Mouse (Mus musculus) lung, embryonic 15.5 days (tissue): Measurements from ENCODE around the gene Rabgap1l. TPM values are rescaled to one million over a fixed set of nuclear protein-coding genes. Genes with fewer than 3 reads are reported as not detected.

Experiments
- ATAC-seq: fragments of 200-750 bp; cut with Nextera tagmentation; 2 replicates; pipeline ENCODE4 v1.8.0; 2017; ENCODE audit warnings: moderate number of reproducible peaks, borderline replicate concordance; ENCODE audit not compliant: low FRiP score, low TSS enrichment; ENCODE audit errors: extremely low read depth
- H3K27ac ChIP-seq: fragments of 300-500 bp; sonication (generic); 2 replicates; pipeline ENCODE4 v1.5.1; 2015; ENCODE audit warnings: moderate library complexity, mild to moderate bottlenecking, inconsistent platforms
- H3K27me3 ChIP-seq: fragments of 300-500 bp; sonication (generic); 2 replicates; pipeline ENCODE4 v1.6.1; 2015; ENCODE audit warnings: inconsistent platforms
- H3K36me3 ChIP-seq: fragments of 300-500 bp; sonication (generic); 2 replicates; pipeline ENCODE4 v1.6.1; 2015; ENCODE audit warnings: inconsistent platforms
- H3K4me1 ChIP-seq: fragments of 300-500 bp; sonication (generic); 2 replicates; pipeline ENCODE4 v1.6.1; 2015; ENCODE audit warnings: inconsistent platforms
- H3K4me2 ChIP-seq: fragments of 300-500 bp; sonication (generic); 2 replicates; pipeline ENCODE4 v1.6.1; 2015; ENCODE audit warnings: inconsistent platforms, mild to moderate bottlenecking, moderate library complexity
- H3K4me3 ChIP-seq: fragments of 300-500 bp; sonication (generic); 2 replicates; pipeline ENCODE4 v1.5.1; 2015; ENCODE audit warnings: mild to moderate bottlenecking, inconsistent platforms
- H3K9ac ChIP-seq: fragments of 300-500 bp; sonication (generic); 2 replicates; pipeline ENCODE4 v1.6.1; 2015; ENCODE audit warnings: inconsistent platforms
- H3K9me3 ChIP-seq: fragments of 300-500 bp; sonication (generic); 2 replicates; pipeline ENCODE4 v1.6.1; 2016; ENCODE audit warnings: inconsistent platforms
- WGBS: fragments of 180-500 bp; shearing (Covaris S2); methylation state at CpG from one replicate; pipeline ENCODE4 v1.1.7; 2015; 5-methylcytosine and 5-hydroxymethylcytosine counted together
- polyA plus RNA-seq: library from polyadenylated mRNA; unstranded; fragments of >200 nt; fragmentation: Nextera tagmentation; extraction: Ambion mirVana; gene quantifications from 2 replicates; pipeline ENCODE4 v1.2.1, GENCODE M21; 2015

Gene Rabgap1l
- polyA plus RNA-seq = 22.7 and 24.0 TPM in 2 replicates

- H3K4me2 ChIP-seq = peak within 1 kb of the TSS; percentile 96
- peaks cover 8% of the 10 kb centered on the region for H3K4me1 ChIP-seq
- H3K27me3 ChIP-seq = no peaks in the 10 kb centered on the region
- ATAC-seq = peak; percentile 98
- no peaks in the 10 kb centered on the region for H3K36me3 ChIP-seq
- H3K4me3 ChIP-seq = peak within 1 kb of the TSS; percentile 94
- H3K9me3 ChIP-seq = no peaks in the 10 kb centered on the region
- H3K27ac ChIP-seq = peak within 1 kb of the TSS; percentile 66
- WGBS = 1% methylated on average over 56 of the region's 67 CpGs
- H3K9ac ChIP-seq = peak within 1 kb of the TSS; percentile 82
Observed at GRCm38 (mm10) chr1:160792686-160793355, at the start of gene Rabgap1l. Rabgap1l (minus strand) TSS chr1:160793211.

- no peaks in the 10 kb centered on the region for H3K27me3 ChIP-seq
- no peak for ATAC-seq
- no peak overlapping the region for H3K4me2 ChIP-seq
- H3K4me3 ChIP-seq = no peak overlapping the region
- no peaks in the 10 kb centered on the region for H3K36me3 ChIP-seq
- no peaks in the 10 kb centered on the region for H3K4me1 ChIP-seq
- no peaks in the 10 kb centered on the region for H3K9me3 ChIP-seq
- WGBS = 60% methylated on average over 10 of the region's 10 CpGs
- no peak overlapping the region for H3K9ac ChIP-seq
- no peak overlapping the region for H3K27ac ChIP-seq
Observed at GRCm38 (mm10) chr1:160842567-160842966, 49.6 kb upstream of the Rabgap1l start.

GRCm38 (mm10) chr1:160840618-160841017 lies 47.6 kb upstream of the Rabgap1l start:
- Histone ChIP-seq H3K27me3 (no peaks in the 10 kb centered on the region), H3K4me2 (no peak overlapping the region)

GRCm38 (mm10) chr1:160839095-160839494 lies 46.1 kb upstream of the Rabgap1l start:
- no peak for ATAC-seq
- no peak overlapping the region for H3K4me2 ChIP-seq
- no peaks in the 10 kb centered on the region for H3K27me3 ChIP-seq
- H3K27ac ChIP-seq = no peak overlapping the region
- H3K9ac ChIP-seq = no peak overlapping the region
- no peaks in the 10 kb centered on the region for H3K9me3 ChIP-seq
- no peaks in the 10 kb centered on the region for H3K36me3 ChIP-seq
- WGBS = 59% methylated on average over 4 of the region's 4 CpGs
- H3K4me3 ChIP-seq = no peak overlapping the region
- H3K4me1 ChIP-seq = no peaks in the 10 kb centered on the region

More at GRCm38 (mm10) chr1:160840618-160841017, 47.6 kb upstream of the Rabgap1l start:
- no peak for ATAC-seq
- Histone ChIP-seq H3K9me3 (no peaks in the 10 kb centered on the region), H3K9ac (no peak overlapping the region), H3K27ac (no peak overlapping the region), H3K4me3 (no peak overlapping the region), H3K4me1 (no peaks in the 10 kb centered on the region), H3K36me3 (no peaks in the 10 kb centered on the region)
- WGBS = 56% methylated on average over 5 of the region's 5 CpGs

GRCm38 (mm10) chr1:160834446-160834845 lies 41.4 kb upstream of the Rabgap1l start:
- no peaks in the 10 kb centered on the region for H3K4me1 ChIP-seq

GRCm38 (mm10) chr1:160832267-160833021 lies 39.4 kb upstream of the Rabgap1l start:
- H3K36me3 ChIP-seq = no peaks in the 10 kb centered on the region
- no peak overlapping the region for H3K4me2 ChIP-seq
- ATAC-seq = no peak
- no peaks in the 10 kb centered on the region for H3K27me3 ChIP-seq
- no peak overlapping the region for H3K4me3 ChIP-seq
- H3K4me1 ChIP-seq = no peaks in the 10 kb centered on the region
- H3K27ac ChIP-seq = no peak overlapping the region
- H3K9me3 ChIP-seq = no peaks in the 10 kb centered on the region
- no peak overlapping the region for H3K9ac ChIP-seq
- 78% methylated on average over 9 of the region's 9 CpGs for WGBS

More at GRCm38 (mm10) chr1:160834446-160834845, 41.4 kb upstream of the Rabgap1l start:
- 87% methylated on average over 1 of the region's 1 CpGs for WGBS
- H3K36me3 ChIP-seq = no peaks in the 10 kb centered on the region
- H3K9me3 ChIP-seq = no peaks in the 10 kb centered on the region
- no peaks in the 10 kb centered on the region for H3K27me3 ChIP-seq
- no peak overlapping the region for H3K4me3 ChIP-seq
- no peak for ATAC-seq
- H3K4me2 ChIP-seq = no peak overlapping the region
- no peak overlapping the region for H3K9ac ChIP-seq
- no peak overlapping the region for H3K27ac ChIP-seq

GRCm38 (mm10) chr1:160830608-160831498 lies 37.8 kb upstream of the Rabgap1l start:
- no peaks in the 10 kb centered on the region for H3K36me3 ChIP-seq
- H3K9me3 ChIP-seq = no peaks in the 10 kb centered on the region
- no peak overlapping the region for H3K4me2 ChIP-seq
- H3K9ac ChIP-seq = no peak overlapping the region
- no peak overlapping the region for H3K4me3 ChIP-seq
- WGBS = 80% methylated on average over 8 of the region's 8 CpGs
- H3K4me1 ChIP-seq = no peaks in the 10 kb centered on the region
- H3K27ac ChIP-seq = no peak overlapping the region
- ATAC-seq = no peak
- H3K27me3 ChIP-seq = no peaks in the 10 kb centered on the region

- no peak overlapping the region for H3K9ac ChIP-seq
- H3K4me2 ChIP-seq = no peak overlapping the region
- H3K36me3 ChIP-seq = no peaks in the 10 kb centered on the region
- H3K9me3 ChIP-seq = no peaks in the 10 kb centered on the region
- 55% methylated on average over 3 of the region's 3 CpGs for WGBS
- no peaks in the 10 kb centered on the region for H3K4me1 ChIP-seq
- H3K4me3 ChIP-seq = no peak overlapping the region
- no peaks in the 10 kb centered on the region for H3K27me3 ChIP-seq
- no peak overlapping the region for H3K27ac ChIP-seq
- ATAC-seq = no peak
Observed at GRCm38 (mm10) chr1:160825441-160825856, 32.4 kb upstream of the Rabgap1l start.

- Histone ChIP-seq H3K27ac (no peak overlapping the region), H3K27me3 (no peaks in the 10 kb centered on the region), H3K36me3 (no peaks in the 10 kb centered on the region), H3K9me3 (no peaks in the 10 kb centered on the region), H3K4me3 (no peak overlapping the region), H3K9ac (no peak overlapping the region), H3K4me1 (no peaks in the 10 kb centered on the region), H3K4me2 (no peak overlapping the region)
- no peak for ATAC-seq
- 73% methylated on average over 3 of the region's 3 CpGs for WGBS
Observed at GRCm38 (mm10) chr1:160823638-160824037, 30.6 kb upstream of the Rabgap1l start.

- Histone ChIP-seq H3K27me3 (no peaks in the 10 kb centered on the region), H3K27ac (no peak overlapping the region), H3K4me2 (no peak overlapping the region), H3K4me3 (no peak overlapping the region), H3K36me3 (no peaks in the 10 kb centered on the region), H3K9me3 (no peaks in the 10 kb centered on the region), H3K9ac (no peak overlapping the region), H3K4me1 (no peaks in the 10 kb centered on the region)
- ATAC-seq = no peak
- 93% methylated on average over 5 of the region's 5 CpGs for WGBS
Observed at GRCm38 (mm10) chr1:160814198-160814597, 21.2 kb upstream of the Rabgap1l start.

- Histone ChIP-seq H3K27ac (no peak overlapping the region), H3K36me3 (no peaks in the 10 kb centered on the region), H3K4me2 (no peak overlapping the region), H3K4me3 (no peak overlapping the region), H3K9ac (no peak overlapping the region), H3K27me3 (no peaks in the 10 kb centered on the region), H3K9me3 (no peaks in the 10 kb centered on the region), H3K4me1 (no peaks in the 10 kb centered on the region)
- ATAC-seq = no peak
Observed at GRCm38 (mm10) chr1:160812428-160812827, 19.4 kb upstream of the Rabgap1l start.
